Mouse (Mus musculus) stomach, postnatal 0 days (tissue): ENCODE data around the gene Tnfrsf14. TPM values are rescaled to one million over a fixed set of nuclear protein-coding genes. Genes with fewer than 3 reads are reported as not detected.

ENCODE experiments used
- ATAC-seq: fragments of 200-750 bp; cut with Nextera tagmentation; 2 replicates; pipeline ENCODE4 v1.8.0; 2017; ENCODE audit not compliant: low FRiP score, low TSS enrichment
- DNase-seq: peaks from one replicate; pipeline ENCODE4 v3.0.0-alpha.2; 2016; ENCODE audit warnings: low spot score
- H3K27ac ChIP-seq: fragments of 300-500 bp; sonication (generic); replicated peaks from 2 replicates; pipeline ENCODE4 v1.5.1; 2014; ENCODE audit warnings: mild to moderate bottlenecking, control low read depth
- H3K27me3 ChIP-seq: fragments of 300-500 bp; sonication (generic); 2 replicates; pipeline ENCODE4 v1.6.1; 2014; ENCODE audit warnings: low read length; ENCODE audit not compliant: control insufficient read depth, insufficient read depth
- H3K36me3 ChIP-seq: fragments of 300-500 bp; sonication (generic); 2 replicates; pipeline ENCODE4 v1.6.1; 2014; ENCODE audit warnings: low read length, mixed read lengths; ENCODE audit not compliant: control insufficient read depth, insufficient read depth
- H3K4me1 ChIP-seq: fragments of 300-500 bp; sonication (generic); replicated peaks from 2 replicates; pipeline ENCODE4 v1.6.1; 2014; ENCODE audit warnings: antibody characterized with exemption; ENCODE audit not compliant: control insufficient read depth, insufficient read depth
- H3K4me2 ChIP-seq: fragments of 300-500 bp; sonication (generic); replicated peaks from 2 replicates; pipeline ENCODE4 v1.6.1; 2014; ENCODE audit warnings: low read depth, mild to moderate bottlenecking, control low read depth, moderate library complexity
- H3K4me3 ChIP-seq: fragments of 300-500 bp; sonication (generic); 2 replicates; pipeline ENCODE4 v1.5.1; 2014; ENCODE audit warnings: low read depth, low read length, control low read depth
- H3K9ac ChIP-seq: fragments of 300-500 bp; sonication (generic); 2 replicates; pipeline ENCODE4 v1.6.1; 2014; ENCODE audit warnings: mild to moderate bottlenecking, low read length, control low read depth, mixed read lengths
- H3K9me3 ChIP-seq: fragments of 300-500 bp; sonication (generic); 2 replicates; pipeline ENCODE4 v1.6.1; 2016; ENCODE audit warnings: low read length; ENCODE audit not compliant: control insufficient read depth
- CTCF ChIP-seq: IDR thresholded peaks from 2 replicates; pipeline ENCODE4 v1.5.1; 2016; ENCODE audit warnings: antibody characterized with exemption, low read depth, mild to moderate bottlenecking, moderate library complexity
- EP300 ChIP-seq: optimal IDR thresholded peaks from 2 replicates; pipeline ENCODE3; 2016; ENCODE audit warnings: antibody characterized with exemption
- WGBS: fragments of 180-500 bp; shearing (Covaris S2); extraction: QIAGEN DNeasy Blood & Tissue Kit; methylation state at CpG from one replicate; pipeline ENCODE4 v1.1.7; 2014; 5-methylcytosine and 5-hydroxymethylcytosine counted together
- polyA plus RNA-seq: library from polyadenylated mRNA; unstranded; fragments of >200 nt; fragmentation: Nextera tagmentation; extraction: Ambion mirVana; gene quantifications from 2 replicates; pipeline ENCODE4 v1.2.1, GENCODE M21; 2015

The Tnfrsf14 gene
- polyA plus RNA-seq, 1 experiment from 2014 or later = 0.61 TPM

DNA sequence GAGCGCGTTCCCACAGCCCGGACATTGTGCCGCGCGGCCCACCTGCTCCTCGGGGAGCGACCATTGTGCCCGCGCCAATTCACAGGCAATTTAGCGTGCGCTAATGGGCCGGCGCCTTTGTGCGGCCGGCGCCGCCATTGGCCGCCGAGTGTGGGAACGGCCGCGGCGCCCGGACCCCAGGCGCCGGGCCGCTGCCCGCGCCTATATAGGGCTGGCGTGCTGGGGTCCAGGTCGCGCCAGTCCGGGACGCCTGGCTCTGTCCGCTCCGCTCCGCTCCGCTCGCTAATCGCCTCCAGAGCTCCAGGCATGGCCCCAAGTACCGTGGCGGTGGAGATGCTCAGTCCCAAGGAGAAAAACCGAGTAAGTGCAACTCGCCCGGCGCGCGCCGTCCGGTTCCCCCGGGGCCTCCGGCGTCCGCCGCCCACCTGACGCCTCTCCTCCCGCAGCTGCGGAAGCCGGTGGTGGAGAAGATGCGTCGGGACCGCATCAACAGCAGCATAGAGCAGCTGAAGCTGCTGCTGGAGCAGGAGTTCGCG, 32.4 kb upstream of the Tnfrsf14 start, which contains the start of gene Hes5:
Gene Hes5, plus strand, starts transcription at position 234 of the 536 bp plus-strand sequence.
- no peak for DNase-seq
- H3K9ac ChIP-seq = peak within 1 kb of the TSS; percentile 38; the same call in 1 of the 2 replicates
- H3K4me3 ChIP-seq = peak within 1 kb of the TSS; percentile 42
- H3K4me1 ChIP-seq = peaks cover 15% of the 10 kb centered on the region
- H3K9me3 ChIP-seq = no peaks in the 10 kb centered on the region
- no peak for ATAC-seq
- no peaks in the 10 kb centered on the region for H3K36me3 ChIP-seq
- no peak for TF ChIP-seq CTCF
- no peak for TF ChIP-seq EP300
- peak within 1 kb of the TSS; percentile 68 for H3K4me2 ChIP-seq
- peaks cover 9% of the 10 kb centered on the region; the same call in 1 of the 2 replicates for H3K27me3 ChIP-seq
- WGBS = under 1% methylated on average over 63 of the region's 65 CpGs
- no peak within 1 kb of the TSS for H3K27ac ChIP-seq

DNA sequence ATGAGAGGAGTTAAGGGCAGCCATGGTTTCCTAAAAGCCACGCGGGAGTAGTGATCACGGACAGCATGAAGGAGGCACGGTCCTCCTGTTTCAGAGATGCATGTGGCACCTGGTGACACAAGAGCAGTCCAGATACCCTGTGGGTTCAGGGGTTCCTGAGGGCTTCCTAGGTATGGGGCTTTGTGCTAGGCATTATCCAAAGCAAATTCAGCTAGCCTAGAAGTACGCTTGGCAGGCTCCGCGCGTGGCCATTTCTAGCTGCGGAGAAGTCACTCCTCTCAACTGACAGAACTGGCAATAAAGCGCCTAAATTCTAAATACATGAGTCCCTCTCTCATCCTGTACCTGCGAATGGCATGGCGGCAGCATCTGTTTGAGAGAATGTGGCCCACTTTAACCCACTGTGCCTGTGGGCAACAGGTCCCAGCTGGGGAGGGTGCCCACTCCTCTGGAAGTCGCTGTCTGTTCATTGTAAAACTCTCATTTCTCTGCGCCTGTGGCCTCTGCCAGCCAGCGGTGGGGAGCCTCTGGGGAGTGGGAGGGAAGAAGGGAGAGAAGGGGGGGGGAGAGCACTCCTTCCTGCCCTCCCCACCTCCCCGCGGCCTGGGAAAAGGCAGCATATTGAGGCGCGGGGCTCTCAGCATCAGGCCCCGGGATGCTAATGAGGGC, 31.8 kb upstream of the Tnfrsf14 start:
- TF ChIP-seq CTCF (no peak), EP300 (no peak)
- Histone ChIP-seq H3K36me3 (no peaks in the 10 kb centered on the region), H3K27me3 (peaks cover 9% of the 10 kb centered on the region; the same call in 1 of the 2 replicates), H3K4me3 (peak overlapping the region; percentile 42), H3K9ac (0 out of 2 replicates have a peak overlapping the region, but pooled peaks have one; percentile 35), H3K4me2 (peak overlapping the region; percentile 68), H3K4me1 (peaks cover 13% of the 10 kb centered on the region), H3K9me3 (no peaks in the 10 kb centered on the region), H3K27ac (no peak overlapping the region)
- ATAC-seq (no peak), DNase-seq (no peak)
- WGBS = 35% methylated on average over 20 of the region's 20 CpGs

DNA sequence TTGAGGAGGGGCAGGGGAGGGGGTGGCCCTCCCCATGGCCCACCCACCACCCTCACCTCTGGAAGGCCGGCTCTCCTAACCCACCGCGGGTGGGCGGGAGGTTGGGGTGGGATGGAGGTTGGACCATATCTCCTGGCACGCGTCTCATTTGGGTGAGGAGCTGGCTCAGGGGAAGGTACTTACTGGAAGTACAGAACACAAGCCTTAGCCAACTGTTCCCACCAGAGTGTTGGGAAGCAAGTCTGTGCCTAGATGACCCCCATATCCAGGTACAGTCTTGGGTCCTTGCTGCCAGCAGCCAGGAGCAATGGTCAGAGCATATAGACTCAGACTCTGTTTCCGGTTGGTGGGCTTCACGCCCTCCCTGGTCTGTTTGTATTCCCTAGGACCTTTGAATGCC, 30.3 kb upstream of the Tnfrsf14 start:
- 21% methylated on average over 8 of the region's 8 CpGs for WGBS
- DNase-seq (no peak), ATAC-seq (no peak)
- no peak overlapping the region for H3K9ac ChIP-seq
- H3K4me3 ChIP-seq = no peak overlapping the region
- no peak overlapping the region for H3K27ac ChIP-seq
- H3K4me2 ChIP-seq = no peak overlapping the region
- H3K9me3 ChIP-seq = no peaks in the 10 kb centered on the region
- H3K27me3 ChIP-seq = peaks cover 9% of the 10 kb centered on the region; the same call in 1 of the 2 replicates
- TF ChIP-seq EP300 (no peak), CTCF (no peak)
- H3K36me3 ChIP-seq = no peaks in the 10 kb centered on the region
- peaks cover 11% of the 10 kb centered on the region for H3K4me1 ChIP-seq

DNA sequence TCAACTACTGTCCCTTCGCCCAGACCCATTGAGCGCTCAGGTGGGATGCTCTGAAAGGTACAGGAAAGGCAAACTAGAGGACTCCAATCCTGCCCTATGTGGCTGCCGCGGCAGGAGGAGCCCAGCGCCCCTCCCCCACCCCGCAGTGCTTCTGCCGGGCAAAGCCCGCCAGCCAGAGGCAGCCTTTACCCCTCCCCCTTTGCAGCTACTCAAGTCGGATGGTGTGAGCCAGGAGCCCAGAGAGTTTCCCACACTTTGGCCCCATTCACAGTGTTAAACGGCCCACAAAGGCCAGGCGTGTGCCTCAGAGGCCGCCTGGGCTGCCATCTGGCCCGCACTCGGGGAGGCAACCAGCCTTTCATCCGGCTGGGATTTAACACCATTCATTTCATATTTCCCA, 29.8 kb upstream of the Tnfrsf14 start:
- DNase-seq (no peak), ATAC-seq (no peak)
- Histone ChIP-seq H3K36me3 (no peaks in the 10 kb centered on the region), H3K4me3 (no peak overlapping the region), H3K9me3 (no peaks in the 10 kb centered on the region), H3K27ac (no peak overlapping the region), H3K9ac (no peak overlapping the region), H3K4me1 (peaks cover 9% of the 10 kb centered on the region), H3K27me3 (peaks cover 9% of the 10 kb centered on the region; the same call in 1 of the 2 replicates), H3K4me2 (no peak overlapping the region)
- WGBS = 5% methylated on average over 15 of the region's 15 CpGs
- TF ChIP-seq CTCF (no peak), EP300 (no peak)

DNA sequence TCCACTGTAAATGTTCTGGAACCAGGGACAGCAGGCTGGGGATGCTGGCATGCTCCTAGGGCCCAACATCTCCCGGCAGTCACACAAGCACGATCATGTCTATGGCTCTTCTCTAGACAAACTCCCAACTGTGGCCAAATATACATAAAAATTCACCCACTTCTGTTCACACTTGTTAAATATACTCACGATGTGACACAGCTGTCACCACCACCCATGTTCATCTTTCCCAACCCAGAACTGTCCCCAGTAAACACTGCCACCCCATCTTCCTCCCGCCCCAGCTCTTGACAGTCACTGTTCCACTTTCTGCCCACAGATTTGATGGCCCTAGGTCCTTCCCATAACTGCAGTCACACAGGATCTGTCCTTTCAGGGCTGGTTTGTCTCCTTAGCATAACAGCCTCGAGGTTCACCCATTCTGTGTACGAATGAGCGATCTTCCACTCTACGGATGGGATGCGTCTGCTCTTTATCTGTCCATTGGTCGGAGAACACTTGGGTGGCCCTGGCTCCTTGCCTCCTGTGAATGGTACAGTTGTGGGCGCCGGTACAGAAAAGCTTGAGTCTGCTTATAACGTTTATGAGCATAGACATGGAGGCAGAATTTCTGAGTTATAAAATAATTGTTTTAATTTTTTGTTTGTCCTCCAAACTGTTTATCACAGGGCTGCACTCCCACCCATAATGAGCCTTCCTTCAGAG, 29.1 kb upstream of the Tnfrsf14 start:
- Histone ChIP-seq H3K27ac (no peak overlapping the region), H3K4me2 (no peak overlapping the region), H3K4me3 (no peak overlapping the region), H3K36me3 (no peaks in the 10 kb centered on the region), H3K9ac (no peak overlapping the region), H3K27me3 (peaks cover 11% of the 10 kb centered on the region; the same call in 1 of the 2 replicates), H3K4me1 (peaks cover 9% of the 10 kb centered on the region), H3K9me3 (no peaks in the 10 kb centered on the region)
- TF ChIP-seq EP300 (no peak), CTCF (no peak)
- ATAC-seq (no peak), DNase-seq (no peak)
- WGBS = 41% methylated on average over 13 of the region's 13 CpGs

DNA sequence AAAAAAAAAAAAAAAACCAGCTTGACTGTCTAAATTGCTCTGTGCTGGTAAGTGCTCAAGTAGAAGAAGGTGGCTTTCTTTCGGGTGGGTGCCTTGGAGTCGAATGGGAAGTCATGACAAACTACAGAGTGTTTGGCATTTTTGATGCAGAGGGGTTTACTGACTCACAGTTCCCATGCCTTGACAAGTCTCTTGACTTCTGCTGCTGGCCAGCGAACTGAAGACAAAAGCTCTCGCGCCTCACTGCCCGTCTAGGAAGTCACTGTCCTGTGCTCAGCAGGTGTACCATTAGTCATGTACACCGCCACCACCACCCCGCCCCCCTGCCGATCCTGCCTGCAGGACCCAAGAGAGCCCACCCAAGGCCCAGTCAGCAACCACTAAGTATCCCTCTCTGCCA, 28.2 kb upstream of the Tnfrsf14 start:
- H3K4me3 ChIP-seq = no peak overlapping the region
- TF ChIP-seq CTCF (no peak), EP300 (no peak)
- no peaks in the 10 kb centered on the region for H3K9me3 ChIP-seq
- H3K4me2 ChIP-seq = no peak overlapping the region
- no peak overlapping the region for H3K9ac ChIP-seq
- H3K4me1 ChIP-seq = peaks cover 9% of the 10 kb centered on the region
- no peak for ATAC-seq
- peaks cover 11% of the 10 kb centered on the region; the same call in 1 of the 2 replicates for H3K27me3 ChIP-seq
- WGBS = 44% methylated on average over 9 of the region's 9 CpGs
- DNase-seq = no peak
- H3K27ac ChIP-seq = no peak overlapping the region
- no peaks in the 10 kb centered on the region for H3K36me3 ChIP-seq
